Mouse (Mus musculus) kidney, postnatal 0 days (tissue): Measurements from ENCODE around the gene Tmem39b. TPM values are rescaled to one million over a fixed set of nuclear protein-coding genes. Genes with fewer than 3 reads are reported as not detected.

ENCODE experiments used
- ATAC-seq: fragments of 200-750 bp; cut with Nextera tagmentation; replicated peaks from 2 replicates; pipeline ENCODE4 v1.8.0; 2017; ENCODE audit warnings: low read depth, moderate number of reproducible peaks, moderate TSS enrichment, moderate library complexity; ENCODE audit not compliant: low FRiP score
- DNase-seq: peaks from one replicate; pipeline ENCODE4 v3.0.0-alpha.2; 2016; ENCODE audit warnings: low spot score
- H3K27ac ChIP-seq: fragments of 300-500 bp; sonication (generic); 2 replicates; pipeline ENCODE4 v1.5.1; 2014; ENCODE audit warnings: mild to moderate bottlenecking
- H3K27me3 ChIP-seq: fragments of 300-500 bp; sonication (generic); 2 replicates; pipeline ENCODE4 v1.6.1; 2014; ENCODE audit warnings: low read length, mixed read lengths; ENCODE audit not compliant: insufficient read depth
- H3K36me3 ChIP-seq: fragments of 300-500 bp; sonication (generic); 2 replicates; pipeline ENCODE4 v1.6.1; 2014; ENCODE audit warnings: low read length, mixed read lengths; ENCODE audit not compliant: insufficient read depth
- H3K4me1 ChIP-seq: fragments of 300-500 bp; sonication (generic); replicated peaks from 2 replicates; pipeline ENCODE4 v1.6.1; 2014; ENCODE audit warnings: antibody characterized with exemption, low read length, mixed read lengths; ENCODE audit not compliant: insufficient read depth
- H3K4me2 ChIP-seq: fragments of 300-500 bp; sonication (generic); 2 replicates; pipeline ENCODE4 v1.6.1; 2014; ENCODE audit warnings: mild to moderate bottlenecking, low read length, moderate library complexity, mixed read lengths
- H3K4me3 ChIP-seq: fragments of 300-500 bp; sonication (generic); replicated peaks from 2 replicates; pipeline ENCODE4 v1.5.1; 2014; ENCODE audit warnings: low read depth, low read length
- H3K9ac ChIP-seq: fragments of 300-500 bp; sonication (generic); 2 replicates; pipeline ENCODE4 v1.6.1; 2014; ENCODE audit warnings: low read depth, low read length
- H3K9me3 ChIP-seq: fragments of 300-500 bp; sonication (generic); replicated peaks from 2 replicates; pipeline ENCODE4 v1.6.1; 2016; ENCODE audit warnings: low read length, inconsistent platforms, mixed read lengths
- CTCF ChIP-seq: IDR thresholded peaks from 2 replicates; pipeline ENCODE4 v1.5.1; 2016; ENCODE audit warnings: antibody characterized with exemption, low read depth, mild to moderate bottlenecking, moderate library complexity
- WGBS: fragments of 180-500 bp; shearing (Covaris S2); extraction: QIAGEN DNeasy Blood & Tissue Kit; methylation state at CpG from one replicate; pipeline ENCODE4 v1.1.7; 2014; 5-methylcytosine and 5-hydroxymethylcytosine counted together
- polyA plus RNA-seq: library from polyadenylated mRNA; unstranded; fragments of >200 nt; fragmentation: Nextera tagmentation; extraction: Ambion mirVana; gene quantifications from 2 replicates; pipeline ENCODE4 v1.2.1, GENCODE M21; 2015

Tmem39b gene
- polyA plus RNA-seq, 1 experiment from 2014 or later: 12.4 TPM

DNA sequence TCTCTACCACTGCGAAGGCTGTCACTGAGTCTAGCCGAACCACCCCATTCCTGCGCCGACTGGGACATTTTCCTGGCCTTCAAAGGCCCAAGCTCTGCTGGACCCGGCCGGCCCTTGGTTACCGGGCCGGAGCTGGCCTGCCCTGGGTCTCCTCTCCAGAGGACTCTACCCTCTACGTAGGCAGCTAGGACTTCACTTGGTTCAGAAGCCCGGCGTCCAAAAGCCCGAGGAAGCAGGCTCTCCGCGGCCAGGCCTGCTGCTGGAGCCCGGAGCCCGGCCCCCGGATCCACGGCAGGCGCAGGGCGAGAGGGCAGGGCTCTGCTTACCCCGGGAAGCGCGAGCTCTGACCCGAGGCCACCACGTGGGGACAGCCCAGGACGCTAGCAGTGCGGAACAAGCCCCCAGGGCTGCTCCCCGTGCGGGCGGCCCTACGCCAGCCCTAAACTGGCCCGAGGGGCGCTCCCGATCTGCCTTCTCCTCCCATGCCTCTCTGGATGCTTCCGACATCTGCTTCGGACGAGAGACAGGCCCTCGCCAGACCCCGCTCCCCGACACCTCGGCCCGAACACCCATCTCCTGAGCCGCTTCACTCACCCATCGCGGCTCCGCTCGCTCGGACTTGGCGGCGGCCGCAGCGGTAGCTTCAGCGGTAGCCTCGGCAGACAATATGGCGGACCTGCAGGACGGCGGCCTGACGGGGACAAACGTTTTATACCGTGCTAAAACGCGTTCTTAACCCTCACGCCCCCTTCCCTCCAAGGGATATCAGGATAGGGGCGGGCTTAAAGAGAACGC, 24.4 kb downstream of the Tmem39b start, which contains the start of gene Kpna6:
Kpna6 (minus strand) TSS at position 685 of the 795 bp plus-strand sequence.
- no peaks in the 10 kb centered on the region for H3K27me3 ChIP-seq
- peaks cover 7% of the 10 kb centered on the region for H3K4me1 ChIP-seq
- peak within 1 kb of the TSS; percentile 91 for H3K4me3 ChIP-seq
- peaks cover 9% of the 10 kb centered on the region; the same call in 1 of the 2 replicates for H3K36me3 ChIP-seq
- peak; percentile 29; the same call in 1 of the 2 replicates for TF ChIP-seq CTCF
- H3K4me2 ChIP-seq: peak within 1 kb of the TSS; percentile 92
- ATAC-seq (peak; percentile 90), DNase-seq (peak; percentile 97)
- no peaks in the 10 kb centered on the region for H3K9me3 ChIP-seq
- H3K27ac ChIP-seq: peak within 1 kb of the TSS; percentile 98
- under 1% methylated on average over 64 of the region's 65 CpGs for WGBS
- H3K9ac ChIP-seq: peak within 1 kb of the TSS; percentile 89

DNA sequence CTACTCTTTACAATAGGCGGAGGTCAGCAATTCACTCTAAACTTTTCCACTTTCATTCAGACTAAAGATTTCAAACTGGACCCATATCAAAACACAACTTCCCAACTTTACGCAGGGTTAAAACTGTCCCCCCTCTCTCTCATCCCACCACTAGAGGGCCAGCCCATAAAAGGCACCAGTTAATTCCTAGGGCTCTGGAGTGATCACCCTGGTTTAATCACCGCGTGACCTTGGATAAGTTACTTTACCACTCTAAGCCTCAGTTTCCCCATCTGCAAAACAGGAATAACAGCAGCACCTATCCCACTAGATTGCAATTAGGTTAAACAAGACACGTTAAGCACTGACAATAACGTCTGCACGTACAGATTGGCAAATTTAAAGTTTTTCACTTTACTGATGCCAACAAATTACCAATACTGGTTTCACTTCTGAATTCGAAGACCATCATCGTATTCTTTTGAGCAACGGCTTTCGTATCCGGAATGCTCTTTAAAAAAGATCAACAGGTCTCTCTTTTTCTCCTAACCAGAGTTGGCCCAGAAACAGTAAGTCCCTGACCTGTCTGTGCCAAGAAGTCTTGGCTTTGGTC, 25.1 kb downstream of the Tmem39b start:
- 7% methylated on average over 12 of the region's 12 CpGs for WGBS
- no peaks in the 10 kb centered on the region for H3K9me3 ChIP-seq
- H3K4me2 ChIP-seq: peak overlapping the region; percentile 92
- H3K4me3 ChIP-seq: peak overlapping the region; percentile 91
- peak; percentile 88 for TF ChIP-seq CTCF
- ATAC-seq (no peak; the same call in 1 of the 2 replicates), DNase-seq (peak; percentile 86)
- peaks cover 7% of the 10 kb centered on the region for H3K4me1 ChIP-seq
- H3K36me3 ChIP-seq: peaks cover 2% of the 10 kb centered on the region; the same call in 1 of the 2 replicates
- peak overlapping the region; percentile 89 for H3K9ac ChIP-seq
- peak overlapping the region; percentile 98 for H3K27ac ChIP-seq
- no peaks in the 10 kb centered on the region for H3K27me3 ChIP-seq

DNA sequence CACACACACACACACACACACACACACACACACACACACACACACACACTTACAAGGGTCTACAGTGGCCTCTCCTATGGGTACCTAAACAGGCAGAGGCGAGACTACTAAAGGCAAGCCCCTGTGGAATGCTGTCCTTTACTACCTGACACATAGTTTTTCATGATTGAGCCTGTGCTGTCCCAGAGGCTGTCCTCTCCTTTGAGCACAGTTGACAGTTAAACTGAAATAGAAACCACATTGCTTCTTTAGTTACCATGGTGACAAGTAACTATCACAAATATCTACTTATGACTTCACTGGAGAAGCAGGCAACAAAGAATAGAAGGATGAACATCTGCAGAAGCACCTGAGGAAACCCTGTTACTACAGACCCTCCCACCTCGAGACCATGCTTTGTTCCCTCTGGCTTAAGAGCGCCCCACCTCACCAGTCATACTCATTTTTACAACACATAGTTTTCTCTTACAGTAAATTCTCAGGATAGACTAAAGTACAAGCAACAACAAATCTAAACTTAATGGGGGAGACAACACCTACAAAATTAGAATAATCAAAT, 34.3 kb downstream of the Tmem39b start:
- Histone ChIP-seq H3K4me2 (no peak overlapping the region), H3K4me1 (no peaks in the 10 kb centered on the region), H3K27me3 (no peaks in the 10 kb centered on the region), H3K36me3 (peaks cover 33% of the 10 kb centered on the region), H3K27ac (no peak overlapping the region), H3K4me3 (no peak overlapping the region), H3K9ac (no peak overlapping the region), H3K9me3 (no peaks in the 10 kb centered on the region)
- DNase-seq: no peak
- no peak for ATAC-seq
- TF ChIP-seq CTCF: no peak
- WGBS: 76% methylated on average over 3 of the region's 3 CpGs

DNA sequence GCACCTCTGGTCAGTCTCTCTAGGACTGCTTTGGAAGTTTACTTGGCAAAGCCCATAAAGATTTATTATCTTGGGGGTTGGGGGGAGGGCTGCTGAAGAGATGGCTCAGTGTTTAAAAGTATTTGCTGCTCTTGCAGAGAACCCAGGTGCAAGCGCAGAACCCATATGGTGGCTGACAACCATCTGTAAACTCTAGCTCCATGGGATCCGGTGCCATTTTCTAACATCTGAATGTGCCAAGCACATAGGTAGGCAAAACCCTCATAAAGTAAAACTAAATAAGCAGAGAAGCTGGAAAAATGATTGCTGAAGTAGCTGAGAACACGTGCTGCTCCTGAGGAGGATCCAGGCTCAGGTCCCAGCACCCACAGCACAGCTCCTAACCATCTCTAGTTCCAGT, 35.1 kb downstream of the Tmem39b start:
- Histone ChIP-seq H3K4me1 (no peaks in the 10 kb centered on the region), H3K36me3 (peaks cover 40% of the 10 kb centered on the region), H3K9me3 (no peaks in the 10 kb centered on the region), H3K4me2 (no peak overlapping the region), H3K27me3 (no peaks in the 10 kb centered on the region), H3K27ac (no peak overlapping the region), H3K9ac (no peak overlapping the region), H3K4me3 (no peak overlapping the region)
- ATAC-seq (no peak), DNase-seq (no peak)
- 84% methylated on average over 3 of the region's 3 CpGs for WGBS
- TF ChIP-seq CTCF: no peak

DNA sequence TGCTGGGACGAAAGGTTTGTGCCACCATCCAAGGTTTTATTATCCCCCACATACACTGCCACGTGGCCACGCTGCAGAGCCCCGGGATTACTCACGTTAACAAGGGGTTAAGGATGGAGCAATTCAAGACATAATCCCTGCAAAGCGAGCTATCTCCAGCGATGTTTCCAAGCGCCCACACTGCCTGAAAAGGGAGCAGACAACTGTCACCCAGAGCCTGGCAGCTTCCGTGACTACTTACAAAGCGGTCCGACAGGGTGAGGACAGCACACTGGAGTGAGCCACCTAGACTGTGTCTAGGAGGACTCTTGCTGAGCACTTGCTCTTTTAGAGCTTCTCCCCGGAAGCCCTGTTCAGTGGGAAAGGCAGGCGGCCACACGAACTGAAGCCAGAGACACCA, 41.9 kb downstream of the Tmem39b start:
- Histone ChIP-seq H3K27ac (no peak overlapping the region), H3K9ac (no peak overlapping the region), H3K4me1 (no peaks in the 10 kb centered on the region), H3K36me3 (peaks cover 82% of the 10 kb centered on the region), H3K4me2 (no peak overlapping the region), H3K9me3 (no peaks in the 10 kb centered on the region), H3K4me3 (no peak overlapping the region), H3K27me3 (no peaks in the 10 kb centered on the region)
- no peak for DNase-seq
- WGBS: 93% methylated on average over 14 of the region's 14 CpGs
- ATAC-seq: no peak
- TF ChIP-seq CTCF: no peak

DNA sequence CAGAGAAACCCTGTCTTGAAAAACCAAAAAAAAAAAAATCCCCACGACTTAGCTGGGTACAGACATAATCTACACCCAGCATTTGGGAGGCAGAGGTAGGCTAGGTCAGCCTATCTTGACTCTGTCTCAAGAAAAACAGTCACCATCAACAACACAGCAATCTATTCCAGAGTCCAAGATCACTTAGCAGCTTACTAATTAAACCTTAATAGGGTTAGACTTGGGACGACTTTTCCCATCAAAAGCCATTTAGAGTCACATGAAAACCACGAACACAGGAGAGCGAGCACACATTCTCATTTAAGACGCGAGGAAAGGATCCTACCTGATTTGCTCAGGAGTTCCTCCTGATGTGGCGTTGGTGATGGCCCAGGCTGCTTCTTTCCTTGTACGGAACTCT, 46.3 kb downstream of the Tmem39b start:
- DNase-seq (no peak), ATAC-seq (no peak)
- TF ChIP-seq CTCF: no peak
- peaks cover 85% of the 10 kb centered on the region for H3K36me3 ChIP-seq
- WGBS: 89% methylated on average over 8 of the region's 8 CpGs
- H3K9me3 ChIP-seq: no peaks in the 10 kb centered on the region
- H3K4me2 ChIP-seq: no peak overlapping the region
- no peaks in the 10 kb centered on the region for H3K27me3 ChIP-seq
- no peak overlapping the region for H3K27ac ChIP-seq
- H3K9ac ChIP-seq: no peak overlapping the region
- H3K4me1 ChIP-seq: no peaks in the 10 kb centered on the region
- no peak overlapping the region for H3K4me3 ChIP-seq
